Mouse (Mus musculus) forebrain, embryonic 15.5 days (tissue): Measurements from ENCODE around the gene Lrrc8c. TPM values are rescaled to one million over a fixed set of nuclear protein-coding genes. Genes with fewer than 3 reads are reported as not detected.

Experiments used
- ATAC-seq: fragments of 200-750 bp; cut with Nextera tagmentation; replicated peaks from 2 replicates; pipeline ENCODE4 v1.8.0; 2017; ENCODE audit warnings: mild to moderate bottlenecking, moderate TSS enrichment, moderate library complexity
- H3K27ac ChIP-seq: fragments of 300-500 bp; sonication (generic); replicated peaks from 2 replicates; pipeline ENCODE4 v1.5.1; 2015; ENCODE audit warnings: mild to moderate bottlenecking, inconsistent platforms
- H3K27me3 ChIP-seq: fragments of 300-500 bp; sonication (generic); 2 replicates; pipeline ENCODE4 v1.6.1; 2015; ENCODE audit warnings: inconsistent platforms
- H3K36me3 ChIP-seq: fragments of 300-500 bp; sonication (generic); 2 replicates; pipeline ENCODE4 v1.6.1; 2015; ENCODE audit warnings: mild to moderate bottlenecking, inconsistent platforms
- H3K4me1 ChIP-seq: fragments of 300-500 bp; sonication (generic); 2 replicates; pipeline ENCODE4 v1.6.1; 2015; ENCODE audit warnings: inconsistent platforms
- H3K4me2 ChIP-seq: fragments of 300-500 bp; sonication (generic); replicated peaks from 2 replicates; pipeline ENCODE4 v1.6.1; 2015; ENCODE audit warnings: mild to moderate bottlenecking, inconsistent platforms
- H3K4me3 ChIP-seq: fragments of 300-500 bp; sonication (generic); 2 replicates; pipeline ENCODE4 v1.5.1; 2015; ENCODE audit warnings: mild to moderate bottlenecking, inconsistent platforms
- H3K9ac ChIP-seq: fragments of 300-500 bp; sonication (generic); replicated peaks from 2 replicates; pipeline ENCODE4 v1.6.1; 2015; ENCODE audit warnings: mild to moderate bottlenecking, inconsistent platforms
- H3K9me3 ChIP-seq: fragments of 300-500 bp; sonication (generic); 2 replicates; pipeline ENCODE4 v1.6.1; 2016; ENCODE audit warnings: inconsistent platforms
- WGBS: fragments of 180-500 bp; shearing (Covaris S2); methylation state at CpG from one replicate; pipeline ENCODE4 v1.1.7; 2015; ENCODE audit warnings: mixed read lengths; 5-methylcytosine and 5-hydroxymethylcytosine counted together
- polyA plus RNA-seq: library from polyadenylated mRNA; unstranded; fragments of >200 nt; fragmentation: Nextera tagmentation; extraction: Ambion mirVana; gene quantifications from 2 replicates; pipeline ENCODE4 v1.2.1, GENCODE M21; 2015

Gene Lrrc8c
- polyA plus RNA-seq, 1 experiment from 2014 or later = 11.4 TPM

- H3K36me3 ChIP-seq = no peaks in the 10 kb centered on the region
- no peak overlapping the region for H3K4me2 ChIP-seq
- ATAC-seq = no peak
- H3K9me3 ChIP-seq = no peaks in the 10 kb centered on the region
- no peaks in the 10 kb centered on the region for H3K27me3 ChIP-seq
- 0 out of 2 replicates have a peak, but pooled peaks cover 3% of the 10 kb centered on the region for H3K4me1 ChIP-seq
- H3K4me3 ChIP-seq = no peak overlapping the region
- no peak overlapping the region for H3K27ac ChIP-seq
- 89% methylated on average over 4 of the region's 4 CpGs for WGBS
- no peak overlapping the region for H3K9ac ChIP-seq
These were observed 46.6 kb downstream of the Lrrc8c start for GRCm38 (mm10) chr5:105565824-105566223.

DNA sequence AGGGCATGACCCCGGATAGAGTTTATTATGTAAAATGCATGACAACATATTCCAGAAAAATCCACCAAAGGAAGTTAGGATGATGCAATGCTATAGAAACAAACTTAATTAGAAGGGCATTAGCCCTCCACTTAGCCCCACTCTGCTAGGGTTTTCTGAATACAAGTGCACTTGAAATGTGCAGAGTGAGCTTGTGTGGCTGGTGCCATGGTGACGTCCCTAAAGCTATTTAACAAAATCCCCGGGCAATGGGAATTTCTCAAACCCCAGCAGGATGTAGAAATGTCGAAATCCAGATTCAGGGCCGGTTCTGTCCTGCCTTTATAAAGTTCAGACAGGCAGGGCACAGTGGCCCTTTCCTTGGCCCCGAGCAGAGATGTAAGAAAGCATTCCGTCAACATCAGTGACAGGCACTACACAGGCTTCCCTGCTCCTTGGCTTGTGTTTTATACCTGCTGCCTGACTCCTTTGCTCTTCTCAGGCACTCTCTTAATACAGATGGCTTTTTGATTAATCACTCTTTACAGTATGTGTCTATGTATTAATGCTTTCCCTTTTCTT lies 47.7 kb downstream of the Lrrc8c start:
- Histone ChIP-seq H3K4me3 (no peak overlapping the region), H3K4me2 (no peak overlapping the region), H3K9me3 (no peaks in the 10 kb centered on the region), H3K27ac (no peak overlapping the region), H3K9ac (no peak overlapping the region), H3K36me3 (no peaks in the 10 kb centered on the region), H3K27me3 (no peaks in the 10 kb centered on the region), H3K4me1 (0 out of 2 replicates have a peak, but pooled peaks cover 3% of the 10 kb centered on the region)
- no peak; the same call in 1 of the 2 replicates for ATAC-seq
- 23% methylated on average over 7 of the region's 7 CpGs for WGBS

- WGBS = 77% methylated on average over 6 of the region's 6 CpGs
- 0 out of 2 replicates have a peak, but pooled peaks cover 3% of the 10 kb centered on the region for H3K4me1 ChIP-seq
These were observed 49.0 kb downstream of the Lrrc8c start for GRCm38 (mm10) chr5:105568043-105568747.

GRCm38 (mm10) chr5:105569168-105569567 lies 50.0 kb downstream of the Lrrc8c start:
- Histone ChIP-seq H3K4me2 (no peak overlapping the region), H3K27me3 (no peaks in the 10 kb centered on the region), H3K27ac (no peak overlapping the region), H3K4me3 (no peak overlapping the region), H3K4me1 (0 out of 2 replicates have a peak, but pooled peaks cover 3% of the 10 kb centered on the region), H3K9me3 (no peaks in the 10 kb centered on the region), H3K9ac (no peak overlapping the region), H3K36me3 (no peaks in the 10 kb centered on the region)
- WGBS = 95% methylated on average over 2 of the region's 2 CpGs
- ATAC-seq = no peak

More at GRCm38 (mm10) chr5:105568043-105568747, 49.0 kb downstream of the Lrrc8c start:
- H3K9me3 ChIP-seq = no peaks in the 10 kb centered on the region
- no peak for ATAC-seq
- no peak overlapping the region for H3K4me2 ChIP-seq
- H3K4me3 ChIP-seq = no peak overlapping the region
- no peaks in the 10 kb centered on the region for H3K36me3 ChIP-seq
- H3K27me3 ChIP-seq = no peaks in the 10 kb centered on the region
- no peak overlapping the region for H3K27ac ChIP-seq
- no peak overlapping the region for H3K9ac ChIP-seq

- no peak overlapping the region for H3K4me3 ChIP-seq
- 48% methylated on average over 5 of the region's 5 CpGs for WGBS
- H3K9ac ChIP-seq = no peak overlapping the region
- H3K27me3 ChIP-seq = no peaks in the 10 kb centered on the region
- no peak overlapping the region for H3K4me2 ChIP-seq
- no peak overlapping the region for H3K27ac ChIP-seq
- ATAC-seq = no peak
- H3K9me3 ChIP-seq = no peaks in the 10 kb centered on the region
- no peaks in the 10 kb centered on the region for H3K36me3 ChIP-seq
- H3K4me1 ChIP-seq = no peaks in the 10 kb centered on the region
These were observed 53.0 kb downstream of the Lrrc8c start for GRCm38 (mm10) chr5:105572160-105572692.

- Histone ChIP-seq H3K4me2 (no peak overlapping the region), H3K4me1 (no peaks in the 10 kb centered on the region), H3K9ac (no peak overlapping the region), H3K4me3 (no peak overlapping the region), H3K27me3 (no peaks in the 10 kb centered on the region), H3K36me3 (no peaks in the 10 kb centered on the region), H3K27ac (no peak overlapping the region), H3K9me3 (no peaks in the 10 kb centered on the region)
- no peak for ATAC-seq
- WGBS = 88% methylated on average over 7 of the region's 7 CpGs
These were observed 53.7 kb downstream of the Lrrc8c start for GRCm38 (mm10) chr5:105572876-105573275.

GRCm38 (mm10) chr5:105574835-105575234 lies 55.6 kb downstream of the Lrrc8c start:
- no peak overlapping the region for H3K9ac ChIP-seq
- no peaks in the 10 kb centered on the region for H3K9me3 ChIP-seq
- H3K27me3 ChIP-seq = no peaks in the 10 kb centered on the region
- H3K4me3 ChIP-seq = no peak overlapping the region
- H3K27ac ChIP-seq = no peak overlapping the region
- 94% methylated on average over 5 of the region's 5 CpGs for WGBS
- H3K36me3 ChIP-seq = no peaks in the 10 kb centered on the region
- ATAC-seq = no peak
- H3K4me2 ChIP-seq = no peak overlapping the region
- H3K4me1 ChIP-seq = no peaks in the 10 kb centered on the region

DNA sequence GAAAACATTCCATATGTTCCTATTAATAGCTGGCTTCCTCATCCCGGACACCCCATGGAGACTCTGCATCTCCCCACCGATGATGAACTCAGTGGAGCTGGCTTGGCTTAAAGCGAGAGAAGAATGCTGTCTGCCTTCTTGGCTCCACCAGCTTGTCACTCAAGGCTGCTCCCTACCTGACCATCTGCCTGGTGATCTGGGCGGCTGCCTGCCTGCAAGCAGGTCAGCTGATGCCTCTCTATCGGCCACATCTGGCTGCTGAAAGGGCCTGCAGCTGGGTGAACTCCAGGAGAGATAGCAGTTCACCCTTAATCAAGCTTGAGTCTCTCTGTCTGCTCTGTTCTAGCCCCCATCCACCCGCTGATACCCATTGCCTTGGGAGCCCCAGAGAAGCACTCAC lies 56.7 kb downstream of the Lrrc8c start:
- Histone ChIP-seq H3K27me3 (no peaks in the 10 kb centered on the region), H3K4me2 (no peak overlapping the region), H3K9ac (no peak overlapping the region), H3K9me3 (no peaks in the 10 kb centered on the region), H3K4me1 (no peaks in the 10 kb centered on the region), H3K36me3 (no peaks in the 10 kb centered on the region), H3K27ac (no peak overlapping the region), H3K4me3 (no peak overlapping the region)
- ATAC-seq = no peak
- 87% methylated on average over 6 of the region's 6 CpGs for WGBS

DNA sequence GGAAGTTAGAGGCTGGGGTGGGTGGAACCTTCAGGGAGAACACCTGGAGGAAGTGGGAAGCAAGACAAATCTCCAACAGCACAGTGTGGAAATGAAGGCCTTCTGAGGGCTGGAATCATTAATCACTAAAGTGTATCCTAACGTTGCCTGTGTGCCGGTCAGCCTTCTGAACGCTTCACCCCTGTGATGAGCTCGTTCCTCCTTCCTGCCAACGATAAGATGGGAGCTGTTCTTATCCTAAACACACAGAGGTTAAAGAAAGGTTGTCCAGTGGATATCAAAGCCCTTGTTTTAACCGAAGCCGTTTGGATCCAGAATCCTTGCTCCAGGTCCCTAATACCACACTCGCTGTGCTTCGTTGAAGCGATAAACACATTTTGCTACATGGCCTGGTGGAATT lies 61.7 kb downstream of the Lrrc8c start:
- H3K9ac ChIP-seq = no peak overlapping the region
- H3K4me2 ChIP-seq = no peak overlapping the region
- H3K36me3 ChIP-seq = no peaks in the 10 kb centered on the region
- no peaks in the 10 kb centered on the region for H3K4me1 ChIP-seq
- no peaks in the 10 kb centered on the region for H3K9me3 ChIP-seq
- H3K4me3 ChIP-seq = no peak overlapping the region
- H3K27me3 ChIP-seq = no peaks in the 10 kb centered on the region
- H3K27ac ChIP-seq = no peak overlapping the region
- 89% methylated on average over 10 of the region's 10 CpGs for whole genome bisulfite sequencing
- no peak for ATAC-seq

DNA sequence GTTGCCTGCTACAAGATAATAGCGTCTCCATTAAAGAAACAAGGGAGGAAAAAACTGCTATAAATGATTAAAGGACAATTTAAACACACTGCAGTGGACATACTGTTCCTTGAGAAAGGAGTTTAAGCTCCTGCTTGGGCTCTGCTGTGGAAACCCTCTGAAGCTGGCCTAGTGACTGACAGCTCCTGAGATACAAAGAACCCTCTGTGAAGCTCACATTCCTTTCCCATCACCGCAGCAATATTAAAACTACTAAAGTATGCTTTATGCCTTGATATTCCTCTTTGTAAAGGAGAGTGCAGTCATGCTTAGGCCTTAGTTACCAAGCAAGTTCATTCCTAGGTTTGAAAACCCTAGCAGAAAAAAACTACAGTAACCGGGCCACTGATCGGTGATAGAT lies 66.7 kb downstream of the Lrrc8c start:
- no peak overlapping the region for H3K4me3 ChIP-seq
- ATAC-seq = no peak
- 0 out of 2 replicates have a peak overlapping the region, but pooled peaks have one; percentile 23 for H3K27ac ChIP-seq
- no peak overlapping the region for H3K4me2 ChIP-seq
- H3K27me3 ChIP-seq = no peaks in the 10 kb centered on the region
- H3K9me3 ChIP-seq = no peaks in the 10 kb centered on the region
- no peaks in the 10 kb centered on the region for H3K36me3 ChIP-seq
- H3K4me1 ChIP-seq = no peaks in the 10 kb centered on the region
- 38% methylated on average over 4 of the region's 4 CpGs for WGBS
- no peak overlapping the region for H3K9ac ChIP-seq

- H3K4me1 ChIP-seq = no peaks in the 10 kb centered on the region
- H3K9ac ChIP-seq = no peak overlapping the region
- no peak overlapping the region for H3K27ac ChIP-seq
- 78% methylated on average over 5 of the region's 5 CpGs for WGBS
- no peak overlapping the region for H3K4me2 ChIP-seq
- ATAC-seq = no peak
- no peaks in the 10 kb centered on the region for H3K9me3 ChIP-seq
- no peak overlapping the region for H3K4me3 ChIP-seq
- no peaks in the 10 kb centered on the region for H3K36me3 ChIP-seq
- H3K27me3 ChIP-seq = no peaks in the 10 kb centered on the region
These were observed 67.5 kb downstream of the Lrrc8c start for GRCm38 (mm10) chr5:105586655-105587054.

- Histone ChIP-seq H3K27me3 (no peaks in the 10 kb centered on the region), H3K36me3 (no peaks in the 10 kb centered on the region), H3K9me3 (no peaks in the 10 kb centered on the region), H3K4me2 (no peak overlapping the region), H3K27ac (no peak overlapping the region), H3K9ac (no peak overlapping the region), H3K4me3 (no peak overlapping the region), H3K4me1 (no peaks in the 10 kb centered on the region)
- 72% methylated on average over 6 of the region's 6 CpGs for WGBS
- ATAC-seq = no peak
These were observed 68.3 kb downstream of the Lrrc8c start for GRCm38 (mm10) chr5:105587471-105587870.
